Mouse (Mus musculus) heart, postnatal 0 days (tissue): ENCODE measurements at regions not wholly inside any gene's neighbourhood (a gene's known extent, or its start where the extent isn't known, plus 50 kb on each side); places are given as distances from the start of the nearest gene placed in this dataset.

Experiments
- ATAC-seq: fragments of 200-750 bp; cut with Nextera tagmentation; 2 replicates; pipeline ENCODE4 v1.8.0; 2017; ENCODE audit warnings: low read depth, moderate number of reproducible peaks, moderate library complexity; ENCODE audit not compliant: insufficient read depth
- DNase-seq: peaks from one replicate; pipeline ENCODE4 v3.0.0-alpha.2; 2016; ENCODE audit warnings: low spot score
- H3K27ac ChIP-seq: fragments of 300-500 bp; sonication (generic); 2 replicates; pipeline ENCODE4 v1.5.1; 2014; ENCODE audit warnings: low read depth, mild to moderate bottlenecking
- H3K27me3 ChIP-seq: fragments of 300-500 bp; sonication (generic); 2 replicates; pipeline ENCODE4 v1.6.1; 2014; ENCODE audit warnings: low read length, mixed read lengths; ENCODE audit not compliant: control insufficient read depth, insufficient read depth
- H3K36me3 ChIP-seq: fragments of 300-500 bp; sonication (generic); replicated peaks from 2 replicates; pipeline ENCODE4 v1.6.1; 2014; ENCODE audit warnings: low read length, mixed read lengths; ENCODE audit not compliant: control insufficient read depth, insufficient read depth
- H3K4me1 ChIP-seq: fragments of 300-500 bp; sonication (generic); 2 replicates; pipeline ENCODE4 v1.6.1; 2014; ENCODE audit warnings: antibody characterized with exemption; ENCODE audit not compliant: control insufficient read depth, insufficient read depth
- H3K4me2 ChIP-seq: fragments of 300-500 bp; sonication (generic); 2 replicates; pipeline ENCODE4 v1.6.1; 2014; ENCODE audit warnings: low read depth, mild to moderate bottlenecking, low read length, moderate library complexity
- H3K4me3 ChIP-seq: fragments of 300-500 bp; sonication (generic); 2 replicates; pipeline ENCODE4 v1.5.1; 2014; ENCODE audit warnings: low read depth, low read length
- H3K9ac ChIP-seq: fragments of 300-500 bp; sonication (generic); replicated peaks from 2 replicates; pipeline ENCODE4 v1.6.1; 2014; ENCODE audit warnings: low read depth, low read length, mixed read lengths
- H3K9me3 ChIP-seq: fragments of 300-500 bp; sonication (generic); replicated peaks from 2 replicates; pipeline ENCODE4 v1.6.1; 2016; ENCODE audit warnings: low read length; ENCODE audit not compliant: control insufficient read depth
- CTCF ChIP-seq: IDR thresholded peaks from 2 replicates; pipeline ENCODE4 v1.5.1; 2016; ENCODE audit warnings: antibody characterized with exemption, control low read depth, low read depth
- EP300 ChIP-seq: IDR thresholded peaks from 2 replicates; pipeline ENCODE4 v1.6.1; 2016; ENCODE audit warnings: antibody characterized with exemption, low read depth
- WGBS: fragments of 180-500 bp; shearing (Covaris S2); extraction: QIAGEN DNeasy Blood & Tissue Kit; methylation state at CpG from one replicate; pipeline ENCODE4 v1.1.7; 2014; 5-methylcytosine and 5-hydroxymethylcytosine counted together

- no peak overlapping the region for H3K4me3 ChIP-seq
- H3K4me2 ChIP-seq = no peak overlapping the region
- WGBS = 72% methylated on average over 2 of the region's 2 CpGs
- no peaks in the 10 kb centered on the region for H3K4me1 ChIP-seq
- TF ChIP-seq CTCF = no peak
- DNase-seq = no peak
- no peaks in the 10 kb centered on the region for H3K36me3 ChIP-seq
- no peak for ATAC-seq
- H3K9ac ChIP-seq = no peak overlapping the region
- no peaks in the 10 kb centered on the region for H3K27me3 ChIP-seq
- H3K9me3 ChIP-seq = no peaks in the 10 kb centered on the region
- no peak overlapping the region for H3K27ac ChIP-seq
These were observed 279.2 kb upstream of the Cnr1 start for GRCm38 (mm10) chr4:33645217-33645616.

DNA sequence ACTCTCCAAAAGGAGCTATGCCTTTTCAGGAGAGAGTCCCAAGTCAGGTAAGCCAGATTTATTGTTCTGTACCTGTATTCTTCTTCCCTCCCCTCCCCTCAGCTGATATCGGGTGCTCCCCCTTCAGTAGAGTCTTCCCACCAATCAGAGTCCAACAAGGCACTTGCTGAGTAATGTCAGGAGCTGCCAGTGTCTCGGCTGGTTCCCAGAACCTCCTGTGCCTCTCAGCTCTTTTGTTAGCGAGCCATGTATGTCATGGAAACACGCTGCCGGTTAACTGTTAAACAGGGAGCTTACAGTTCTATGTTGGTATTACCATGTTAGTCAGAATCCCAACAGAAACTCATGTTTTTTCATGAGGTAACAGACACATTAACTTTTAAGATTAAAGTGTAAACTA is 273.1 kb upstream of the Cnr1 start:
- ATAC-seq (no peak), DNase-seq (no peak)
- WGBS = 69% methylated on average over 5 of the region's 5 CpGs
- no peak overlapping the region for H3K27ac ChIP-seq
- no peaks in the 10 kb centered on the region for H3K36me3 ChIP-seq
- H3K4me3 ChIP-seq = no peak overlapping the region
- no peak overlapping the region for H3K9ac ChIP-seq
- H3K9me3 ChIP-seq = no peaks in the 10 kb centered on the region; the same call in 1 of the 2 replicates
- no peaks in the 10 kb centered on the region for H3K27me3 ChIP-seq
- no peaks in the 10 kb centered on the region for H3K4me1 ChIP-seq
- no peak overlapping the region for H3K4me2 ChIP-seq
- no peak for TF ChIP-seq CTCF

GRCm38 (mm10) chr4:33659766-33660165 is 264.6 kb upstream of the Cnr1 start:
- H3K27me3 ChIP-seq = no peaks in the 10 kb centered on the region
- no peak overlapping the region for H3K4me3 ChIP-seq
- TF ChIP-seq CTCF = no peak
- no peak for TF ChIP-seq EP300
- no peaks in the 10 kb centered on the region for H3K4me1 ChIP-seq
- H3K36me3 ChIP-seq = no peaks in the 10 kb centered on the region
- no peaks in the 10 kb centered on the region; the same call in 1 of the 2 replicates for H3K9me3 ChIP-seq
- H3K27ac ChIP-seq = no peak overlapping the region
- WGBS = 85% methylated on average over 14 of the region's 14 CpGs
- H3K9ac ChIP-seq = no peak overlapping the region
- no peak overlapping the region for H3K4me2 ChIP-seq
- DNase-seq (no peak), ATAC-seq (no peak)

GRCm38 (mm10) chr4:33660553-33660952 is 263.8 kb upstream of the Cnr1 start:
- Histone ChIP-seq H3K36me3 (no peaks in the 10 kb centered on the region), H3K9me3 (no peaks in the 10 kb centered on the region; the same call in 1 of the 2 replicates), H3K9ac (no peak overlapping the region), H3K4me3 (no peak overlapping the region), H3K27me3 (no peaks in the 10 kb centered on the region), H3K4me2 (no peak overlapping the region), H3K27ac (no peak overlapping the region), H3K4me1 (no peaks in the 10 kb centered on the region)
- TF ChIP-seq CTCF = no peak
- WGBS = 76% methylated on average over 5 of the region's 5 CpGs
- ATAC-seq (no peak), DNase-seq (no peak)

GRCm38 (mm10) chr4:33661862-33662261 is 262.5 kb upstream of the Cnr1 start:
- WGBS = 78% methylated on average over 3 of the region's 3 CpGs
- ATAC-seq (no peak), DNase-seq (no peak)
- no peaks in the 10 kb centered on the region for H3K4me1 ChIP-seq
- H3K36me3 ChIP-seq = no peaks in the 10 kb centered on the region
- H3K4me3 ChIP-seq = no peak overlapping the region
- no peaks in the 10 kb centered on the region for H3K9me3 ChIP-seq
- no peaks in the 10 kb centered on the region for H3K27me3 ChIP-seq
- H3K4me2 ChIP-seq = no peak overlapping the region
- H3K27ac ChIP-seq = no peak overlapping the region
- no peak for TF ChIP-seq EP300
- no peak for TF ChIP-seq CTCF
- H3K9ac ChIP-seq = no peak overlapping the region

- no peak overlapping the region for H3K4me3 ChIP-seq
- H3K27me3 ChIP-seq = no peaks in the 10 kb centered on the region
- no peaks in the 10 kb centered on the region for H3K4me1 ChIP-seq
- no peak overlapping the region for H3K27ac ChIP-seq
- DNase-seq (no peak), ATAC-seq (no peak)
- H3K9me3 ChIP-seq = no peaks in the 10 kb centered on the region
- no peaks in the 10 kb centered on the region for H3K36me3 ChIP-seq
- no peak overlapping the region for H3K9ac ChIP-seq
- TF ChIP-seq EP300 (no peak), CTCF (no peak)
- H3K4me2 ChIP-seq = no peak overlapping the region
- WGBS = 63% methylated on average over 11 of the region's 11 CpGs
These were observed 261.4 kb upstream of the Cnr1 start for GRCm38 (mm10) chr4:33662965-33663364.
